Mouse (Mus musculus) heart, embryonic 11.5 days (tissue): ENCODE measurements around the gene Trp53tg5. TPM values are rescaled to one million over a fixed set of nuclear protein-coding genes. Genes with fewer than 3 reads are reported as not detected.
A peak's percentile ranks its signal among the peaks of the same experiment; 100 is the strongest.

ENCODE experiments used
- ATAC-seq: fragments of 200-750 bp; cut with Nextera tagmentation; replicated peaks from 2 replicates; pipeline ENCODE4 v1.8.0; 2017; ENCODE audit warnings: moderate library complexity; ENCODE audit not compliant: insufficient number of reproducible peaks, low FRiP score, low TSS enrichment
- H3K27ac ChIP-seq: fragments of 300-500 bp; sonication (generic); 2 replicates; pipeline ENCODE4 v1.5.1; 2014; ENCODE audit warnings: mild to moderate bottlenecking, low read depth, low read length
- H3K27me3 ChIP-seq: fragments of 300-500 bp; sonication (generic); 2 replicates; pipeline ENCODE4 v1.6.1; 2014; ENCODE audit warnings: mild to moderate bottlenecking, low read length, mixed read lengths; ENCODE audit not compliant: control insufficient read depth, insufficient read depth
- H3K36me3 ChIP-seq: fragments of 300-500 bp; sonication (generic); 2 replicates; pipeline ENCODE4 v1.6.1; 2014; ENCODE audit warnings: mild to moderate bottlenecking, low read length, moderate library complexity, mixed read lengths; ENCODE audit not compliant: control insufficient read depth, insufficient read depth
- H3K4me1 ChIP-seq: fragments of 300-500 bp; sonication (generic); 2 replicates; pipeline ENCODE4 v1.6.1; 2014; ENCODE audit warnings: low read length; ENCODE audit not compliant: control insufficient read depth, insufficient read depth
- H3K4me2 ChIP-seq: fragments of 300-500 bp; sonication (generic); 2 replicates; pipeline ENCODE4 v1.6.1; 2014; ENCODE audit warnings: mild to moderate bottlenecking, moderate library complexity
- H3K4me3 ChIP-seq: fragments of 300-500 bp; sonication (generic); 2 replicates; pipeline ENCODE4 v1.5.1; 2014; ENCODE audit warnings: low read depth, low read length
- H3K9ac ChIP-seq: fragments of 300-500 bp; sonication (generic); 2 replicates; pipeline ENCODE4 v1.6.1; 2014; ENCODE audit warnings: mild to moderate bottlenecking, low read depth, low read length, moderate library complexity
- H3K9me3 ChIP-seq: fragments of 300-500 bp; sonication (generic); replicated peaks from 2 replicates; pipeline ENCODE4 v1.6.1; 2016; ENCODE audit warnings: low read length; ENCODE audit not compliant: control insufficient read depth
- WGBS: fragments of 180-500 bp; shearing (Covaris S2); extraction: QIAGEN DNeasy Blood & Tissue Kit; methylation state at CpG from one replicate; pipeline ENCODE4 v1.1.7; 2014; ENCODE audit not compliant: insufficient replicate concordance; 5-methylcytosine and 5-hydroxymethylcytosine counted together
- polyA plus RNA-seq: library from polyadenylated mRNA; unstranded; fragments of >200 nt; fragmentation: Nextera tagmentation; extraction: Ambion mirVana; gene quantifications from 2 replicates; pipeline ENCODE4 v1.2.1, GENCODE M21; 2014

Gene Trp53tg5
- polyA plus RNA-seq, 1 experiment from 2014 or later, result not detected

GRCm38 (mm10) chr2:164449341-164450042, 24.0 kb downstream of the Trp53tg5 start:
- Histone ChIP-seq H3K27me3 (no peaks in the 10 kb centered on the region), H3K4me2 (no peak overlapping the region), H3K27ac (peak overlapping the region; percentile 7; the same call in 1 of the 2 replicates), H3K4me1 (peaks cover 15% of the 10 kb centered on the region), H3K4me3 (no peak overlapping the region), H3K9ac (no peak overlapping the region), H3K9me3 (no peaks in the 10 kb centered on the region), H3K36me3 (no peaks in the 10 kb centered on the region)
- 55% methylated on average over 14 of the region's 14 CpGs for WGBS
- ATAC-seq, result no peak

- ATAC-seq, result no peak
- Histone ChIP-seq H3K36me3 (no peaks in the 10 kb centered on the region), H3K9ac (no peak overlapping the region), H3K27ac (no peak overlapping the region), H3K4me3 (no peak overlapping the region), H3K4me1 (peaks cover 15% of the 10 kb centered on the region), H3K27me3 (no peaks in the 10 kb centered on the region), H3K9me3 (no peaks in the 10 kb centered on the region), H3K4me2 (no peak overlapping the region)
- WGBS, result 69% methylated on average over 5 of the region's 5 CpGs
Observed at GRCm38 (mm10) chr2:164448921-164449320, 24.6 kb downstream of the Trp53tg5 start.

GRCm38 (mm10) chr2:164448140-164448539, 25.4 kb downstream of the Trp53tg5 start:
- no peak overlapping the region for H3K27ac ChIP-seq
- no peak overlapping the region for H3K4me2 ChIP-seq
- H3K9me3 ChIP-seq, result no peaks in the 10 kb centered on the region
- no peak overlapping the region for H3K9ac ChIP-seq
- no peak for ATAC-seq
- H3K27me3 ChIP-seq, result no peaks in the 10 kb centered on the region
- H3K4me1 ChIP-seq, result peaks cover 15% of the 10 kb centered on the region
- H3K4me3 ChIP-seq, result no peak overlapping the region
- WGBS, result 89% methylated on average over 1 of the region's 1 CpGs
- no peaks in the 10 kb centered on the region for H3K36me3 ChIP-seq

- Histone ChIP-seq H3K27ac (no peak overlapping the region), H3K9ac (no peak overlapping the region), H3K27me3 (no peaks in the 10 kb centered on the region), H3K9me3 (no peaks in the 10 kb centered on the region), H3K4me1 (peaks cover 17% of the 10 kb centered on the region), H3K4me2 (no peak overlapping the region), H3K36me3 (no peaks in the 10 kb centered on the region), H3K4me3 (no peak overlapping the region)
- 71% methylated on average over 3 of the region's 3 CpGs for WGBS
- no peak for ATAC-seq
Observed at GRCm38 (mm10) chr2:164446086-164446469, 27.4 kb downstream of the Trp53tg5 start.

GRCm38 (mm10) chr2:164445399-164446085, 28.0 kb downstream of the Trp53tg5 start:
- H3K36me3 ChIP-seq, result no peaks in the 10 kb centered on the region
- no peak overlapping the region for H3K9ac ChIP-seq
- no peak overlapping the region for H3K27ac ChIP-seq
- H3K4me2 ChIP-seq, result no peak overlapping the region
- H3K9me3 ChIP-seq, result no peaks in the 10 kb centered on the region
- H3K4me1 ChIP-seq, result peaks cover 19% of the 10 kb centered on the region
- no peak for ATAC-seq
- H3K27me3 ChIP-seq, result no peaks in the 10 kb centered on the region
- no peak overlapping the region for H3K4me3 ChIP-seq
- WGBS, result 76% methylated on average over 3 of the region's 3 CpGs

GRCm38 (mm10) chr2:164444701-164445100, 28.8 kb downstream of the Trp53tg5 start:
- no peak overlapping the region for H3K4me3 ChIP-seq
- H3K27me3 ChIP-seq, result no peaks in the 10 kb centered on the region
- 81% methylated on average over 2 of the region's 2 CpGs for WGBS
- H3K9me3 ChIP-seq, result no peaks in the 10 kb centered on the region
- no peaks in the 10 kb centered on the region for H3K36me3 ChIP-seq
- peaks cover 19% of the 10 kb centered on the region for H3K4me1 ChIP-seq
- no peak overlapping the region for H3K27ac ChIP-seq
- ATAC-seq, result no peak
- H3K9ac ChIP-seq, result no peak overlapping the region
- no peak overlapping the region for H3K4me2 ChIP-seq

- H3K4me2 ChIP-seq, result peak within 1 kb of the TSS; percentile 88
- H3K9ac ChIP-seq, result peak within 1 kb of the TSS; percentile 75
- WGBS, result 7% methylated on average over 18 of the region's 18 CpGs
- no peak for ATAC-seq
- no peaks in the 10 kb centered on the region for H3K9me3 ChIP-seq
- peak within 1 kb of the TSS; percentile 64 for H3K4me3 ChIP-seq
- H3K27me3 ChIP-seq, result no peaks in the 10 kb centered on the region
- H3K4me1 ChIP-seq, result peaks cover 21% of the 10 kb centered on the region
- H3K27ac ChIP-seq, result peak within 1 kb of the TSS; percentile 55; the same call in 1 of the 2 replicates
- no peaks in the 10 kb centered on the region for H3K36me3 ChIP-seq
Observed at GRCm38 (mm10) chr2:164443460-164444000, 30.0 kb downstream of the Trp53tg5 start, which contains the start of gene Sdc4. Gene Sdc4, minus strand, starts transcription at chr2:164443887.

GRCm38 (mm10) chr2:164443051-164443437, 30.5 kb downstream of the Trp53tg5 start:
- H3K27me3 ChIP-seq, result no peaks in the 10 kb centered on the region
- peaks cover 24% of the 10 kb centered on the region for H3K4me1 ChIP-seq
- H3K9ac ChIP-seq, result peak overlapping the region; percentile 75
- peak overlapping the region; percentile 88 for H3K4me2 ChIP-seq
- ATAC-seq, result peak; percentile 84
- no peaks in the 10 kb centered on the region for H3K9me3 ChIP-seq
- H3K27ac ChIP-seq, result peak overlapping the region; percentile 55; the same call in 1 of the 2 replicates
- no peaks in the 10 kb centered on the region for H3K36me3 ChIP-seq
- WGBS, result under 1% methylated on average over 24 of the region's 26 CpGs
- peak overlapping the region; percentile 64 for H3K4me3 ChIP-seq
